Mouse (Mus musculus) embryonic facial prominence, embryonic 11.5 days (tissue): ENCODE results near the gene Tbc1d10a. TPM values are rescaled to one million over a fixed set of nuclear protein-coding genes. Genes with fewer than 3 reads are reported as not detected.

Source experiments
- ATAC-seq: fragments of 200-750 bp; cut with Nextera tagmentation; replicated peaks from 2 replicates; pipeline ENCODE4 v1.8.0; 2017; ENCODE audit warnings: low read depth; ENCODE audit not compliant: insufficient number of reproducible peaks, low FRiP score, low TSS enrichment
- DNase-seq: peaks from one replicate; pipeline ENCODE4 v3.0.0-alpha.2; 2015; ENCODE audit warnings: low spot score
- H3K27ac ChIP-seq: fragments of 300-500 bp; sonication (generic); replicated peaks from 2 replicates; pipeline ENCODE4 v1.5.1; 2014; ENCODE audit warnings: mild to moderate bottlenecking, low read depth, low read length, control low read depth
- H3K27me3 ChIP-seq: fragments of 300-500 bp; sonication (generic); 2 replicates; pipeline ENCODE4 v1.6.1; 2014; ENCODE audit warnings: mild to moderate bottlenecking, low read length, moderate library complexity, mixed read lengths; ENCODE audit not compliant: control insufficient read depth, insufficient read depth
- H3K36me3 ChIP-seq: fragments of 300-500 bp; sonication (generic); replicated peaks from 2 replicates; pipeline ENCODE4 v1.6.1; 2014; ENCODE audit warnings: low read depth, mild to moderate bottlenecking, low read length, moderate library complexity, mixed read lengths; ENCODE audit not compliant: control insufficient read depth, insufficient read depth
- H3K4me1 ChIP-seq: fragments of 300-500 bp; sonication (generic); 2 replicates; pipeline ENCODE4 v1.6.1; 2014; ENCODE audit warnings: low read length, mixed read lengths; ENCODE audit not compliant: control insufficient read depth, insufficient read depth
- H3K4me2 ChIP-seq: fragments of 300-500 bp; sonication (generic); 2 replicates; pipeline ENCODE4 v1.6.1; 2014; ENCODE audit warnings: low read depth, mild to moderate bottlenecking, control low read depth, low read length, moderate library complexity
- H3K4me3 ChIP-seq: fragments of 300-500 bp; sonication (generic); 2 replicates; pipeline ENCODE4 v1.5.1; 2014; ENCODE audit warnings: low read depth, low read length, control low read depth
- H3K9ac ChIP-seq: fragments of 300-500 bp; sonication (generic); replicated peaks from 2 replicates; pipeline ENCODE4 v1.6.1; 2014; ENCODE audit warnings: mild to moderate bottlenecking, control low read depth, low read length
- H3K9me3 ChIP-seq: fragments of 300-500 bp; sonication (generic); replicated peaks from 2 replicates; pipeline ENCODE4 v1.6.1; 2016; ENCODE audit warnings: mild to moderate bottlenecking, low read length, inconsistent platforms, mixed read lengths; ENCODE audit not compliant: control insufficient read depth
- WGBS: fragments of 180-500 bp; shearing (Covaris S2); extraction: QIAGEN DNeasy Blood & Tissue Kit; methylation state at CpG from one replicate; pipeline ENCODE4 v1.1.7; 2014; 5-methylcytosine and 5-hydroxymethylcytosine counted together
- polyA plus RNA-seq: library from polyadenylated mRNA; unstranded; fragments of >200 nt; fragmentation: Nextera tagmentation; extraction: Ambion mirVana; gene quantifications from 2 replicates; pipeline ENCODE4 v1.2.1, GENCODE M21; 2014

Gene Tbc1d10a
- polyA plus RNA-seq, 1 experiment from 2014 or later, result 15.9 TPM

DNA sequence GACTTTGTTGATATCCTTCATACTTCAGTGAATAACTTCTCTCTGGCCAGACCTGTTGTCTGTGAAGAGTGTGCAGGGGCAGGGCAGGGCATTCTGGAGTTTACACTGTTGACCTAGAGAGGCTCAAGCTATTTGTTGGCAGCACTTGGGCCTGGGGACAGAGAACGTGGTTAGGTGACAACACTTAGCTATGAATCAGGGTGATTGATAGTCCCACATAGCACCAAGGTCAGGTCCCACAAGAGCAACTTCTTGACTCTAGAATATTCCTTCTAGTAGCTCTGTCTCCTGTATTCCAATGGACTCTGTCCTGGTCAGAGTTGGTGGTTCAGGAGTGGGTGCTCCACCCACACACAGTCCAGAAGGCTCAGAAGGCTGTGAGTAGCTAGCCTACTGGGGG, 24.2 kb downstream of the Tbc1d10a start:
- Histone ChIP-seq H3K27me3 (no peaks in the 10 kb centered on the region), H3K4me3 (no peak overlapping the region), H3K27ac (no peak overlapping the region), H3K9ac (no peak overlapping the region), H3K9me3 (no peaks in the 10 kb centered on the region), H3K4me1 (no peaks in the 10 kb centered on the region), H3K36me3 (no peaks in the 10 kb centered on the region; the same call in none of the 2 replicates), H3K4me2 (no peak overlapping the region)
- DNase-seq (no peak), ATAC-seq (no peak)
- WGBS, result 76% methylated on average over 1 of the region's 1 CpGs

DNA sequence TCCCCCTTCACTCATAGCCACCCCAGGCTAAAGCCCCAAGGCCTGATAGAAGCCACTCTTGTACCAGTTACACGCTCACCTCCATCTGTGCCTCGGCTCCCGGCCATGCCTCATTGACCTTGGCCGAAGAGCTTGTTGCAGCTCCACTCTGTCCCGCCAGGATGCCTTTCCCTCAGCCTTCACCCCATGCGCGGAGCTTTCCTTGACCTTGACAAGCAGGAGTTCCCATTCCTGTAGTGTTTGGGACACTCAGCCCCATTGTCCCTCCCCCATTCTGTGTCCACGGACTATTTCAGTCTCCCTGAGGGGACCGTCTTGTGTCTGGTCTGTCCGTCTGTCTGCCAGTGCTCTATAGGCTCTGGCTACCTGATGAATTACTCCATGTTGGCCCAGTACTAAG, 26.5 kb downstream of the Tbc1d10a start:
- Histone ChIP-seq H3K9me3 (no peaks in the 10 kb centered on the region), H3K36me3 (no peaks in the 10 kb centered on the region; the same call in none of the 2 replicates), H3K4me3 (no peak overlapping the region), H3K9ac (no peak overlapping the region), H3K4me2 (no peak overlapping the region), H3K4me1 (no peaks in the 10 kb centered on the region; the same call in 1 of the 2 replicates), H3K27ac (no peak overlapping the region), H3K27me3 (no peaks in the 10 kb centered on the region; the same call in 1 of the 2 replicates)
- WGBS, result 90% methylated on average over 10 of the region's 10 CpGs
- ATAC-seq (no peak), DNase-seq (no peak)

DNA sequence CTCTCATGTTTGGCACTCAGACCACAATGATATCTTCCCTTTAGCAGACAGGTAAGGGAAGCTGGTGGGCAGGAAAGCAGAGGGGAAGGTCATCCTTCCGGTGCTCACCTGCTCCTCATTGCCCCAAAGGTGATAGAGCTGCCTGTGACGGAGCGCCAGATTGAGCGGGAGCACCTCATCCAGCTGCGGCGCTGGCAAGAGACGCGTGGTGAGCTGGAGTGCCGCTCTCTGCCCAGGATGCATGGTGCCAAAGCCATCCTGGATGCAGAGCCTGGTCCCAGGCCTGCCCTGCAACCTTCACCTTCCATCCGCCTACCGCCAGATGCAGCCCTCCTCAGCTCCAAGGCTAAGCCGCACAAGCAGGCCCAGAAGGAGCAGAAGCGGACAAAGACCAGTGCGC, 28.0 kb downstream of the Tbc1d10a start:
- Histone ChIP-seq H3K4me2 (no peak overlapping the region), H3K4me3 (no peak overlapping the region), H3K27me3 (peaks cover 7% of the 10 kb centered on the region; the same call in 1 of the 2 replicates), H3K4me1 (no peaks in the 10 kb centered on the region; the same call in 1 of the 2 replicates), H3K36me3 (no peaks in the 10 kb centered on the region; the same call in 1 of the 2 replicates), H3K27ac (no peak overlapping the region), H3K9ac (no peak overlapping the region), H3K9me3 (no peaks in the 10 kb centered on the region)
- 93% methylated on average over 14 of the region's 14 CpGs for WGBS
- ATAC-seq, result no peak
- DNase-seq, result no peak

DNA sequence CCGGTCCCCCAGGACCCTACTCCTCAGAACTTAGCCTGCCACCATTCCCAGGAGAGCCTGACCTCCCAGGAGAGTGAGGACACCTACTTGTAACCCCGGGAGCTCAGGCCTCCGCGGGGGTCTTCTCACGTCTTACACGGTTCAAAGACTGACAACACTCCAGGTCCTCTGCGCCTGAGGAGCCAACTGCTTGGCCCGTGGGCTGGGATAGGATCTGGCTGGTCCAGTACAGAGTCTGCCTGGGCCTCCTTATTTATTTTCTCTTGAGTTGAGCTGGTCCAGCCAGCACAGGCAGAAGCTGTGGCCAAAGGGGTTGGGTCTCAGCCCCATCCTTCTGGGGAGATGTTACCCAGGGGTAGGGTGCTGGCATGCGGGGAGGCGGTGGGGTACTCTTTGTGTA, 28.5 kb downstream of the Tbc1d10a start:
- H3K4me3 ChIP-seq, result no peak overlapping the region
- H3K27me3 ChIP-seq, result peaks cover 7% of the 10 kb centered on the region; the same call in 1 of the 2 replicates
- H3K4me1 ChIP-seq, result no peaks in the 10 kb centered on the region; the same call in 1 of the 2 replicates
- no peak overlapping the region for H3K27ac ChIP-seq
- no peak for DNase-seq
- no peak for ATAC-seq
- no peaks in the 10 kb centered on the region; the same call in 1 of the 2 replicates for H3K36me3 ChIP-seq
- H3K4me2 ChIP-seq, result no peak overlapping the region
- H3K9me3 ChIP-seq, result no peaks in the 10 kb centered on the region
- H3K9ac ChIP-seq, result no peak overlapping the region
- 86% methylated on average over 10 of the region's 10 CpGs for WGBS

DNA sequence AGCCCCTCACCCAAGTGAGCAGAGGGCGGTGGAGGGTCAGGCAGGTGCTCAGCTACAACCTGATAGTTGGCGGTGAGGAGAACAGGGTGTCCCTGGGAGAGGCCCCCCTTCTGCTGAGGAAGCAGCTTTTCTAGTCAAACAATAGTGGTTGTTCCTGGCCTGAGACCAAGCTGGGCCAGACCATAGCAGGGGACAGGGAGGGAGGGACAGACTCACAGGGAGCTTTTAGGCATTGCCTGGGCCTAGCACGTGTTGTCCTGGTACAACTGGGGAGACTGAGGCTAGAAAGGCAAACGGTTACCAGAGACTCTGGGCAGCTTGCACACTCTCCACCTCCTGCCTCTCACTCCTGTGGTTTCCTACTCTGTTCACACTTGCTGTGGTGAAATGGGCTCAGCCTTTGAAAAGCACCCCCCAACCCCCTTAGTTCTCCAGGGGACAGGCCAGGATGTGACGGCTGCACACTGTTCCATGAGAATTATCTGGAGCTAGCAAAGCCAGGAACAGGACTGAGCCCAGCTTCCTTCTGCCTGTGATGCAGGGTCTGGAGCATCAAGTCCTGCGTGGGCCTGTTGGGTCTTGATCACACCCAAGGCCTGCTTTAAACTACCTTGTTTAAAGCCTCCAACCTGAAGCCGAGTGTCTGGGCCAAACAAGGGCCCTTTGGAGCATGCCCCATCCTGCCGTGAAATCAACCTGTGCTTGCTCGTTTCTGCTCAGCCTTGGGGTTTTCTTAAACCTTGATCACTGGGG, 29.8 kb downstream of the Tbc1d10a start:
- Histone ChIP-seq H3K4me1 (no peaks in the 10 kb centered on the region; the same call in 1 of the 2 replicates), H3K4me3 (no peak overlapping the region), H3K27ac (no peak overlapping the region), H3K9ac (no peak overlapping the region), H3K4me2 (no peak overlapping the region), H3K27me3 (peaks cover 7% of the 10 kb centered on the region; the same call in 1 of the 2 replicates), H3K36me3 (no peaks in the 10 kb centered on the region; the same call in 1 of the 2 replicates), H3K9me3 (no peaks in the 10 kb centered on the region)
- no peak for DNase-seq
- ATAC-seq, result no peak
- 83% methylated on average over 9 of the region's 9 CpGs for WGBS

DNA sequence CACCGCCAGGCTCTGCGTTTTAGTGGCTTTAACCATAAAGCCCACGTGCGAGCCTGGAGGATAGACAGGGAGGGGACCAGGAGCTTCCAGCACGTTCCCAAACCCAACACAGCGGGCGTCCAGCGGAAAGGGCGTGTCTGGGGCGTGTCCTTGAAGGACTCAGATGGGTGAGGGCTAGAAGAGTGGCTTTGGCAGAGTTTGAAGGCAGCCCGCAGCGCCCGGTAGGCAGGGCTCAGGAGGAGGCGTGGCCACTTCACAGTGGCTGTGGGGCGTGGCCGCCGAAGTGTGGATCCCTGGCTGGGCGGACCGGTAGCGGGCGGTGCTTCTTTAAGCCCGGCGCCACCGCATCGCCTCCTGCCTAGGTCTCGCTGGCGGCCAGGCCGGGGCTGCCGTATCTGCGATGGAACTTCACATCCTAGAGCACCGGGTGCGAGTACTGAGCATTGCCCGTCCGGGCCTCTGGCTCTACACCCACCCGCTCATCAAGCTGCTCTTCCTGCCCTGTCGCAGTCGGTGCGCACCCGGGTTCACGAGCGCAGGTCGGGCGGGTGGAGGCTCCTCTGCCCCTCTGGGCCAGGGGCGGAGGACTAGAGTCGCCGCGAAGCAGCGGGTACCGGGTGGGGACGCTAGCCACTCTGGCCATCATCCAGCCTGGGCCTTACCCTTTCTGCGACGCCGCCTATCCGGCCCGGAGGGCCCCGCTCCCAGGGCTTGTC, 31.5 kb downstream of the Tbc1d10a start, which contains the start of gene Castor1:
Castor1 (plus strand) TSS at position 312 of the 716 bp plus-strand sequence.
- H3K4me3 ChIP-seq, result peak within 1 kb of the TSS; percentile 44
- DNase-seq (peak; percentile 87), ATAC-seq (peak; percentile 77)
- no peaks in the 10 kb centered on the region; the same call in 1 of the 2 replicates for H3K4me1 ChIP-seq
- H3K27me3 ChIP-seq, result peaks cover 7% of the 10 kb centered on the region; the same call in 1 of the 2 replicates
- no peaks in the 10 kb centered on the region for H3K9me3 ChIP-seq
- H3K9ac ChIP-seq, result peak within 1 kb of the TSS; percentile 43
- H3K36me3 ChIP-seq, result no peaks in the 10 kb centered on the region; the same call in 1 of the 2 replicates
- H3K27ac ChIP-seq, result no peak within 1 kb of the TSS
- H3K4me2 ChIP-seq, result peak within 1 kb of the TSS; percentile 93
- WGBS, result 2% methylated on average over 53 of the region's 56 CpGs

DNA sequence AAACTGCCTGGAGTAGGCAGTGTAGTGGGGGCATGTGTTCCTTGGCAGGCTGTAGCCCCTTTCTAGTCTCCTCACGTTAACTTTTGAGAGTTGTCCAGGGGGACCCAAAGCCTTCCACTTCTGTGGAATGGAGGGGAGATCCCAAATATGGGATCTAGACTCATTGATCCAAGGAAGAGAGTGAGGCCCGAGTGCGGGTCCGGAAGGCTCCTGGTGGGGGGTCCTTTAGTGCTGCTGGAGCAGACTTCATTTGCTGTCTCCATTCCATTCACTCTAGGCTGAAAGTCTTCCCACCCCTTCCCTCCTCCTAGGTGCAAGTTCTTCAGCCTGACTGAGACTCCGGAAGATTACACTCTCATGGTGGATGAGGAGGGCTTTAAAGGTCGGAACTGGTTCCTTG, 32.0 kb downstream of the Tbc1d10a start:
- Histone ChIP-seq H3K27ac (no peak overlapping the region), H3K4me2 (peak overlapping the region; percentile 93), H3K9me3 (no peaks in the 10 kb centered on the region), H3K27me3 (peaks cover 7% of the 10 kb centered on the region; the same call in 1 of the 2 replicates), H3K36me3 (no peaks in the 10 kb centered on the region), H3K9ac (peak overlapping the region; percentile 43; the same call in 1 of the 2 replicates), H3K4me1 (no peaks in the 10 kb centered on the region; the same call in 1 of the 2 replicates), H3K4me3 (peak overlapping the region; percentile 44)
- DNase-seq (no peak), ATAC-seq (no peak)
- WGBS, result 6% methylated on average over 6 of the region's 6 CpGs
